Mouse (Mus musculus): ENCODE measurements around the gene Eif5a2. TPM values are rescaled to one million over a fixed set of nuclear protein-coding genes. Genes with fewer than 3 reads are reported as not detected.

The Eif5a2 gene
- total and polyA plus RNA-seq, 3 experiments = 6.1 to 7.3 TPM; not detected in 1

- no peak for DNase-seq (ENCODE audit: low read depth, low spot score)
- TF ChIP-seq SIN3A (IDR thresholded peaks at IDR 0.05; ENCODE audit: low read length) (no peak), ELF1 (IDR thresholded peaks at IDR 0.05; ENCODE audit: low read depth, low read length) (no peak), MEF2A (IDR thresholded peaks at IDR 0.05; ENCODE audit: extremely low read depth, insufficient replicate concordance, low read depth, low read length, poor library complexity, severe bottlenecking) (no peak), GATA1 (IDR thresholded peaks at IDR 0.05; ENCODE audit: low read depth, low read length) (no peak), ZC3H11A (IDR thresholded peaks at IDR 0.05; ENCODE audit: low read depth, low read length) (no peak), MAFK (IDR thresholded peaks at IDR 0.05; ENCODE audit: borderline replicate concordance, low read depth, low read length) (no peak), UBTF (IDR thresholded peaks at IDR 0.05; ENCODE audit: borderline replicate concordance, insufficient read depth, low read depth, low read length) (no peak), ZMIZ1 (IDR thresholded peaks at IDR 0.05; ENCODE audit: low read depth, low read length) (no peak), RAD21 (IDR thresholded peaks at IDR 0.05; ENCODE audit: low read depth, low read length) (no peak), HCFC1 (IDR thresholded peaks at IDR 0.05; ENCODE audit: low read depth, low read length) (no peak), NELFE (IDR thresholded peaks at IDR 0.05; ENCODE audit: low read depth, low read length) (no peak), POLR2A (IDR thresholded peaks at IDR 0.05; ENCODE audit: control insufficient read depth in 1 of 2, insufficient read depth in 1 of 2, low read depth in 1 of 2, low read length in 2 of 2, poor library complexity in 1 of 2) (no peak), TAL1 (IDR thresholded peaks at IDR 0.05; ENCODE audit: low read length) (no peak), CHD1 (IDR thresholded peaks at IDR 0.05; ENCODE audit: low read depth, low read length) (no peak), MAX (IDR thresholded peaks at IDR 0.05; ENCODE audit: low read length) (no peak), KAT2A (conservative IDR thresholded peaks at IDR 0.05; ENCODE audit: low read depth, low read length) (no peak), GABPA (IDR thresholded peaks at IDR 0.05; ENCODE audit: low read depth, low read length) (no peak), CHD2 (IDR thresholded peaks at IDR 0.05; ENCODE audit: low read length) (no peak)
- Histone ChIP-seq H3K27ac (ENCODE audit: control insufficient read depth, low read depth, low read length) (no peak overlapping the region), H3K4me1 (ENCODE audit: control insufficient read depth in 1 of 2, insufficient read depth in 2 of 2, low read length in 2 of 2) (no peaks in the 10 kb centered on the region), H3K27me3 (ENCODE audit: control insufficient read depth in 1 of 2, insufficient read depth in 2 of 2, low read length in 2 of 2) (no peaks in the 10 kb centered on the region; a peak in 1 of 4 replicates), H3K9me3 (replicated peaks; ENCODE audit: insufficient read depth, low read length) (no peaks in the 10 kb centered on the region), H3K36me3 (ENCODE audit: control insufficient read depth in 1 of 2, insufficient read depth in 2 of 2, low read length in 2 of 2) (no peaks in the 10 kb centered on the region), H3K4me3 (ENCODE audit: control insufficient read depth in 1 of 2, insufficient read depth in 1 of 2, low read depth in 2 of 2, low read length in 2 of 2) (no peak overlapping the region), H3K79me2 (ENCODE audit: control insufficient read depth, insufficient read depth, low read length, poor library complexity) (no peaks in the 10 kb centered on the region), H3K9ac (ENCODE audit: control insufficient read depth, low read depth, low read length, poor library complexity, severe bottlenecking) (no peak overlapping the region)
Observed at GRCm38 (mm10) chr3:28734712-28735111, 46.4 kb upstream of the Eif5a2 start.

DNA sequence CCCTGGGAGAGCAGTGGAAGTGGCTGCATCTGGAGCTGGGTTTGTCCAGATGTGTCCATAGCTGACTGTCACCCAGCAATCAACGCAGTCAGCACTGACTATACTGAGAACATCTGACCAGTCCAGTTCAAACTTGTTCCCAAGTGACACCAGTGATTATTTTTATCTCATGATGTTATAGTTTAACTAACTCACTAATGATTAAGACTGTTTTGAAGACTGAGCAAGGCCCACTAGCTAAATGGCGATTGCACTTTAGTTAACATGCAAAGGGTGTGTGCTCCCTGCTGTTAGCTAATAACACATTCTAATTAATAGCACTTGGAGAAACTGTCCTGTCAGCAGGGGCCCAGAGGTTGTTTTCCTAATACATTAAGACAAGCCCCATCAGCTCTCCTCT lies 44.1 kb upstream of the Eif5a2 start:
- Histone ChIP-seq H3K9me3 (replicated peaks; ENCODE audit: insufficient read depth, low read length) (no peaks in the 10 kb centered on the region), H3K27ac (ENCODE audit: control insufficient read depth, low read depth, low read length) (no peak overlapping the region), H3K27me3 (ENCODE audit: control insufficient read depth in 1 of 2, insufficient read depth in 2 of 2, low read length in 2 of 2) (no peaks in the 10 kb centered on the region), H3K9ac (ENCODE audit: control insufficient read depth, low read depth, low read length, poor library complexity, severe bottlenecking) (no peak overlapping the region), H3K36me3 (ENCODE audit: control insufficient read depth in 1 of 2, insufficient read depth in 2 of 2, low read length in 2 of 2) (no peaks in the 10 kb centered on the region), H3K4me1 (ENCODE audit: control insufficient read depth in 1 of 2, insufficient read depth in 2 of 2, low read length in 2 of 2) (no peaks in the 10 kb centered on the region), H3K79me2 (ENCODE audit: control insufficient read depth, insufficient read depth, low read length, poor library complexity) (no peaks in the 10 kb centered on the region), H3K4me3 (ENCODE audit: control insufficient read depth in 1 of 2, insufficient read depth in 1 of 2, low read depth in 2 of 2, low read length in 2 of 2) (no peak overlapping the region)
- TF ChIP-seq SMC3 (IDR thresholded peaks at IDR 0.05; ENCODE audit: low read depth, low read length) = no peak
- no peak for TF ChIP-seq MEF2A (IDR thresholded peaks at IDR 0.05; ENCODE audit: extremely low read depth, insufficient replicate concordance, low read depth, low read length, poor library complexity, severe bottlenecking)
- DNase-seq (ENCODE audit: low read depth, low spot score) = no peak
